Mouse (Mus musculus): ENCODE results near the gene Snu13. TPM values are rescaled to one million over a fixed set of nuclear protein-coding genes. Genes with fewer than 3 reads are reported as not detected.

The Snu13 gene
- polyA plus RNA-seq, 1 experiment from 2014 or later = 235 TPM

DNA sequence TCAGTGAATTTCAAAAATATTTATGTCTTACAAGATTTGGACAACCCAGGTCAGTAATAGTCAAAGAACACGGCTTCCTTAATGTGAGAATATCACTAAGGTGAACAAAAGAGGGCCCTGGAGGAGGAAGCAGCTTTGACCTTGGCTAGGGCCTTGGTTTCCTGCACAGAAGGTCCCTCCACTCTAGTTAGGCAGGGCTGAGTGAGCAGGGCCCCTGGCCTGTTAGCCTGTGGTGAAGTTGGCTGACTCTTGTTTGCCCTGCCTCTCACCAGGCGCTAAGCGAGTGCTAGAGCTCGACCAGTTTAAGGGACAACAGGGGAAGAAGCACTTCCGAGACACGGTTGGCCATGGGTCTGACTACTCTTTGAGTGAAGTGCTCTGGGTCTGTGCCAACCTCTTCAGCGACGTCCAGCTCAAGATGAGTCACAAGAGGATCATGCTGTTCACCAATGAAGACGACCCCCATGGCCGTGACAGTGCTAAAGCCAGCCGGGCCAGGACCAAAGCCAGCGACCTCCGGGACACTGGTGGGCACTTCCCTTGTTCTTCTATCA is 24.8 kb downstream of the Snu13 start:
- H3K4me2 ChIP-seq = no peak overlapping the region
- H3K27ac ChIP-seq = no peak overlapping the region
- H3K27me3 ChIP-seq (replicated peaks) = no peaks in the 10 kb centered on the region
- 82% methylated on average over 13 of the region's 13 CpGs for WGBS (ENCODE audit: insufficient replicate concordance)
- peaks cover 14% of the 10 kb centered on the region for H3K4me1 ChIP-seq
- H3K4me3 ChIP-seq = no peak overlapping the region
- peaks cover 89% of the 10 kb centered on the region for H3K36me3 ChIP-seq
- H3K9ac ChIP-seq = no peak overlapping the region
- no peak for ATAC-seq
- H3K9me3 ChIP-seq (replicated peaks) = no peaks in the 10 kb centered on the region

GRCm38 (mm10) chr15:82019288-82019687 is 28.1 kb downstream of the Snu13 start:
- H3K27me3 ChIP-seq (replicated peaks) = no peaks in the 10 kb centered on the region
- H3K4me1 ChIP-seq = peaks cover 35% of the 10 kb centered on the region
- peaks cover 56% of the 10 kb centered on the region for H3K36me3 ChIP-seq
- H3K9ac ChIP-seq = no peak overlapping the region
- H3K27ac ChIP-seq = no peak overlapping the region; the same call in 1 of the 2 replicates
- H3K4me2 ChIP-seq = no peak overlapping the region
- 73% methylated on average over 3 of the region's 3 CpGs for WGBS (ENCODE audit: insufficient replicate concordance)
- H3K4me3 ChIP-seq = no peak overlapping the region
- H3K9me3 ChIP-seq (replicated peaks) = no peaks in the 10 kb centered on the region
- ATAC-seq = no peak

GRCm38 (mm10) chr15:82017461-82017860 is 29.9 kb downstream of the Snu13 start:
- Histone ChIP-seq H3K4me1 (peaks cover 52% of the 10 kb centered on the region), H3K4me2 (peak overlapping the region; percentile 93)

DNA sequence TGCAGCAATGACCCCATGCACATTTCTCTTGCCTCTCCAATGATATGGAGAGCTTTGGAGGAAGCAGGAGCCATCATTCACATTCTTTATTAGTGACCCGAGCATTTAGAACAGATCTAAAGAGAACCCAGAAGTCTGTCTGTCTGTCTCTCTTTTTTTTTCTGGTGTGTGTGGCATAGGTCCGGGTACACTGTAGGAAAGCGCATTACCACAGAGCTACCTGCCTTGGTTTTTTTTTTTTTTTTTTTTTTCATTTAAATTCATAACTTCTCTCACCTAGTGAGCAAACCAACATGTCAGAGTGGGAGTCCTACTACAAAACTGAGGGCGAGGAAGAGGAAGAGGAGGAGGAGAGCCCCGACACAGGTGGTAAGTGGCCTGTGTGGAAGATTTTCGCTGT is 30.6 kb downstream of the Snu13 start:
- Histone ChIP-seq H3K9ac (peak overlapping the region; percentile 83), H3K4me1 (peaks cover 52% of the 10 kb centered on the region), H3K9me3 (replicated peaks) (no peaks in the 10 kb centered on the region), H3K36me3 (peaks cover 40% of the 10 kb centered on the region), H3K4me2 (peak overlapping the region; percentile 93), H3K27me3 (replicated peaks) (no peaks in the 10 kb centered on the region), H3K27ac (peak overlapping the region; percentile 88), H3K4me3 (peak overlapping the region; percentile 89)
- WGBS (ENCODE audit: insufficient replicate concordance) = 8% methylated on average over 6 of the region's 6 CpGs
- ATAC-seq = no peak

More at GRCm38 (mm10) chr15:82017461-82017860, 29.9 kb downstream of the Snu13 start:
- H3K27ac ChIP-seq = no peak overlapping the region
- ATAC-seq = no peak
- no peaks in the 10 kb centered on the region for H3K27me3 ChIP-seq (replicated peaks)
- 50% methylated on average over 4 of the region's 4 CpGs for WGBS (ENCODE audit: insufficient replicate concordance)
- H3K9ac ChIP-seq = peak overlapping the region; percentile 57
- H3K36me3 ChIP-seq = peaks cover 40% of the 10 kb centered on the region
- H3K9me3 ChIP-seq (replicated peaks) = no peaks in the 10 kb centered on the region
- H3K4me3 ChIP-seq = peak overlapping the region; percentile 89

- ATAC-seq = peak; percentile 96
- Histone ChIP-seq H3K9ac (peak overlapping the region; percentile 94), H3K4me3 (peak overlapping the region; percentile 89), H3K4me2 (peak overlapping the region; percentile 93), H3K27ac (peak overlapping the region; percentile 88), H3K36me3 (peaks cover 34% of the 10 kb centered on the region), H3K4me1 (peaks cover 52% of the 10 kb centered on the region), H3K27me3 (replicated peaks) (no peaks in the 10 kb centered on the region), H3K9me3 (replicated peaks) (no peaks in the 10 kb centered on the region)
- WGBS (ENCODE audit: insufficient replicate concordance) = under 1% methylated on average over 53 of the region's 53 CpGs
Measured at GRCm38 (mm10) chr15:82016101-82016808, 31.1 kb downstream of the Snu13 start.

DNA sequence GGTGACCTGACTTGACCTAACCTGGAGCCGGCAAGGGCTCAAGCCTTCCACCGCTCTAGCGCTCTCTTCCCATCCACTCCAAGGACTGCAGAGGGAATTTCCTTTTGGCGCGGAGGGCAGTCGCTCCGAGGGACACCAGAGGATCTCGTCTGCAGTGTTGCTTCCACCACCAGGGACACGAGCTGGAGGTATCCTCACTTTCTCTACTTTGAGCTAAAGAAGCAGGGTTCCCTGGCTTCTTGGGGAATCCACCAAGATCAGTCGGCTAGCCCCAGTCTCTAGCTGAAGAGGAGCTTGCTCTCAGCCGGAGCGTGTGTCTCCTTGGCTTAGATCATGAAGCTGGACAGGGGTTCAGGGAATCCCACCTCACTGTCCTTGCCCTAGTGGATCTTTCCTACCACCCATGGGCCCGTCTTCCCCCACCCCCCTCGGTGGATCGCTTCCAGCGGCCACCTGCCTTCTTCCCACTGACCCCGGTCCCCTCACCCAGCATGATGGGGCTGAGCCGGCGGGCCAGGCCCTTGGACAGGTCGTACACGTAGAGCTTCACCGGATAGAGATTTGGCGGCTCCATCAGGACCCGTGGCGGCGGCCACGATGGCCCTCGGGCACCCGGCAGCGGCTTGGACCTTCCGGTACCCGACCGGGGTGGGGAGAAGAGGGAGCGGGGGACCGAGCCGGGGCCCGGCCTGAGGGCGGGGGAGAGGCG is 31.9 kb downstream of the Snu13 start:
- no peaks in the 10 kb centered on the region for H3K27me3 ChIP-seq (replicated peaks)
- H3K4me2 ChIP-seq = peak overlapping the region; percentile 93
- H3K4me1 ChIP-seq = peaks cover 52% of the 10 kb centered on the region
- WGBS (ENCODE audit: insufficient replicate concordance) = under 1% methylated on average over 39 of the region's 39 CpGs
- no peaks in the 10 kb centered on the region for H3K9me3 ChIP-seq (replicated peaks)
- H3K36me3 ChIP-seq = peaks cover 30% of the 10 kb centered on the region
- no peak; the same call in 1 of the 2 replicates for ATAC-seq
- H3K27ac ChIP-seq = peak overlapping the region; percentile 85
- H3K9ac ChIP-seq = peak overlapping the region; percentile 94
- H3K4me3 ChIP-seq = peak overlapping the region; percentile 89

DNA sequence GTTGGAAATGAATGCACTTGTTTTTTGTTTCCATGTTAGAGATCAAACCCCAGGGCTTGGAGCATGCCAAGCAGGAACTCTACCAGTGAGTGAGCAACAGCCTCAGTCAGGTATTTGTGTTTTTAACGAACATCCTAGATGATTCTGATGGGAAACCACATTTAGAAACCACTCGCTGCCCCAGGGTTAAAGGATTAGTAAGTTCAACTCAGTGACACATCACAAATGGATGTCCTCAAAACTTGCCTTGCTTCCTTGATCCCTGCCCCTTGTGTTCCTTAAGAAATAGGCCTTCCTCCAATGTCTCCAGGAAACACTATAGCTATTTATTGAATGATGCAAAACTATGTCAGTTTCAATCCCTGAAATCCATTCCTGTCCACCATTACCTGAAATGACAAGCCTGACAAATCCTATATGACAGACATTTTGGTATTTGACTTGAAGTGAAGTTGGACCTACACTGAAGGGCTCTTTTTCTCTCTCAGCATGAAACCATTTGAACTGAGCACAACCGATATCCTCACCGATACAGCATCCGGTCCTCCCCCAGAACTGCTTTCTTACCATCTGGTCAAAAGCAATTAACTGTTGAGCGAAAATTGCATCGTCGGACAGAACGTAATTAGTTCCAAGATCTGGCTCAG is 32.5 kb downstream of the Snu13 start:
- Histone ChIP-seq H3K4me3 (peak overlapping the region; percentile 89), H3K36me3 (peaks cover 24% of the 10 kb centered on the region), H3K27ac (peak overlapping the region; percentile 85; the same call in 1 of the 2 replicates), H3K27me3 (replicated peaks) (no peaks in the 10 kb centered on the region), H3K4me1 (peaks cover 52% of the 10 kb centered on the region), H3K4me2 (peak overlapping the region; percentile 93), H3K9me3 (replicated peaks) (no peaks in the 10 kb centered on the region), H3K9ac (peak overlapping the region; percentile 94)
- 18% methylated on average over 9 of the region's 9 CpGs for WGBS (ENCODE audit: insufficient replicate concordance)
- no peak for ATAC-seq

DNA sequence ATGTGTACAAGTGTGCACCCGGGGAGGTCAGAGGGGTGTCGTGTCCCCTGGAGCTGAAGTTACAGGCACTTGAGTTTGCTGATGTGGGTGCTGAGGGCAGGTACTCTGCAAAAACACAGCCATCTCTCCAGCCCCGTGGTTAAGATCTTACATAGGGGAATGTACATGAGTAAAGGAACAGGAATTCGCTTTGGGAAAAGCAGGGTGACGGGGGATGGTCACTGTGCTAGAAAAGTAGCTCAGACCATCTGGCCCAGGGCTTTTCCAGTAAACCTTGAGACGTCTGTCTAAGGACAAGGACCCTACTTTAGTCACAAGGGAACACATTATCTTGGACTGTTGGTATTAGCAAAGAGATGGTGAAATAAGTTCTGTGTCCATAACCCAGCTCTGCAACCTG is 35.5 kb downstream of the Snu13 start:
- Histone ChIP-seq H3K36me3 (peaks cover 13% of the 10 kb centered on the region), H3K4me3 (no peak overlapping the region), H3K27ac (no peak overlapping the region), H3K9ac (no peak overlapping the region), H3K27me3 (replicated peaks) (no peaks in the 10 kb centered on the region), H3K9me3 (replicated peaks) (no peaks in the 10 kb centered on the region), H3K4me1 (peaks cover 41% of the 10 kb centered on the region), H3K4me2 (no peak overlapping the region)
- 82% methylated on average over 6 of the region's 6 CpGs for WGBS (ENCODE audit: insufficient replicate concordance)
- no peak for ATAC-seq

DNA sequence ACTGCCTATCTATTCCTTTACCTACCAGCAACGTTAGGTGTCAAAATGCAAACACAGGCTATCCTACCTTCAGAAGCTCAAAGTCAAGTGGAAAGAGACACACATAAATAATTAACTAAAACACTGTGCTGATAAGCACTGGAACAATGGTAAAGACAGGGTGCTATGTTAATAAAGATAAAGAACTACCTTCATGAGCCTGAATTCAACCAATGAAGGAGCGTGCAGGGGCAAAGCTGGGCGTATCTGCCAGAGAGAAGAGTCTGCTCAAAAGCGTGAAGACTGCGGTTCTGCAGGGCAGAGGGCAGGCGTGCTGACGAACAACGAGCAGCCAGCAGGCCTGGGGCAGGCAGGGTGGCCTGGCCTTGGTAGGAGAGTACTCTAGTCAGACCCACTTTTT is 43.1 kb downstream of the Snu13 start:
- Histone ChIP-seq H3K4me1 (peaks cover 24% of the 10 kb centered on the region), H3K4me3 (no peak overlapping the region), H3K9me3 (replicated peaks) (no peaks in the 10 kb centered on the region), H3K27ac (no peak overlapping the region), H3K36me3 (peaks cover 49% of the 10 kb centered on the region), H3K9ac (no peak overlapping the region), H3K27me3 (replicated peaks) (no peaks in the 10 kb centered on the region), H3K4me2 (no peak overlapping the region)
- ATAC-seq = peak; percentile 49; the same call in 1 of the 2 replicates
- 70% methylated on average over 8 of the region's 8 CpGs for WGBS (ENCODE audit: insufficient replicate concordance)

- no peak for ATAC-seq
- 82% methylated on average over 6 of the region's 6 CpGs for WGBS (ENCODE audit: insufficient replicate concordance)
- H3K9me3 ChIP-seq (replicated peaks) = no peaks in the 10 kb centered on the region
- no peak overlapping the region for H3K9ac ChIP-seq
- H3K4me2 ChIP-seq = no peak overlapping the region
- no peak overlapping the region for H3K27ac ChIP-seq
- no peak overlapping the region for H3K4me3 ChIP-seq
- H3K4me1 ChIP-seq = peaks cover 42% of the 10 kb centered on the region
- H3K27me3 ChIP-seq (replicated peaks) = no peaks in the 10 kb centered on the region
- H3K36me3 ChIP-seq = peaks cover 60% of the 10 kb centered on the region
Measured at GRCm38 (mm10) chr15:81993992-81994391, 53.4 kb downstream of the Snu13 start.

DNA sequence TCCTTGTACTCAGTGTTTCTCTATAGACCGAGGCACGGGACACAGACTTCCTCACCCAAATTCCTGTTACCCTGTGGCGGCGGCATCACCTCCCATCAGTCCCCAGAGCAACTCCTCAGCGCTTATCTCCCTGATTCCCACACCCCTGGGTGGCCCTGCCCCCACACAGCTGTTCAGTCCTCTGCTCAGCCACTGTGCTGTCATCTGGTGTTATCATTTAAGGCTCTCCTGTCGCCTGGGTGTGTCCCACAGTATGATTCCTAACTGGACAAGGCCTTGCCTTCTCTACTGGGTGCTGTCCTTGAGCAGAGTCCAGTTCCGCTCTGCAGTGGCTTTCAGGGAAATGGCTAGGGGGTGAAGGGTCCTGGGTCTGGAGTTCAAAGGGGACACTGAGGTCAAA is 56.8 kb downstream of the Snu13 start:
- H3K4me1 ChIP-seq = peaks cover 38% of the 10 kb centered on the region
- WGBS (ENCODE audit: insufficient replicate concordance) = 14% methylated on average over 7 of the region's 7 CpGs

More for the DNA sequence above, 56.8 kb downstream of the Snu13 start:
- Histone ChIP-seq H3K36me3 (peaks cover 25% of the 10 kb centered on the region), H3K4me2 (peak overlapping the region; percentile 62), H3K27ac (peak overlapping the region; percentile 76), H3K9ac (peak overlapping the region; percentile 56), H3K4me3 (peak overlapping the region; percentile 13; the same call in 1 of the 2 replicates), H3K9me3 (replicated peaks) (no peaks in the 10 kb centered on the region), H3K27me3 (replicated peaks) (no peaks in the 10 kb centered on the region)
- ATAC-seq = peak; percentile 98

Measured in liver, embryonic 12.5 days (tissue).